Mouse (Mus musculus) inflammation-experienced regulatory T-cells (primary cell): ENCODE results near the gene Igf1. TPM values are rescaled to one million over a fixed set of nuclear protein-coding genes. Genes with fewer than 3 reads are reported as not detected.

Source experiments
- polyA plus RNA-seq, 2 experiments: library from polyadenylated mRNA; unstranded; fragments of 100-300 nt; shearing (Covaris generic); gene quantifications; one replicate each; pipeline ENCODE4 v1.2.1; 2017

Igf1 gene
- 1 to 10 TPM in 1 of 2 experiments, under 1 TPM in 1; 0.74 to 6.0 TPM for polyA plus RNA-seq

DNA sequence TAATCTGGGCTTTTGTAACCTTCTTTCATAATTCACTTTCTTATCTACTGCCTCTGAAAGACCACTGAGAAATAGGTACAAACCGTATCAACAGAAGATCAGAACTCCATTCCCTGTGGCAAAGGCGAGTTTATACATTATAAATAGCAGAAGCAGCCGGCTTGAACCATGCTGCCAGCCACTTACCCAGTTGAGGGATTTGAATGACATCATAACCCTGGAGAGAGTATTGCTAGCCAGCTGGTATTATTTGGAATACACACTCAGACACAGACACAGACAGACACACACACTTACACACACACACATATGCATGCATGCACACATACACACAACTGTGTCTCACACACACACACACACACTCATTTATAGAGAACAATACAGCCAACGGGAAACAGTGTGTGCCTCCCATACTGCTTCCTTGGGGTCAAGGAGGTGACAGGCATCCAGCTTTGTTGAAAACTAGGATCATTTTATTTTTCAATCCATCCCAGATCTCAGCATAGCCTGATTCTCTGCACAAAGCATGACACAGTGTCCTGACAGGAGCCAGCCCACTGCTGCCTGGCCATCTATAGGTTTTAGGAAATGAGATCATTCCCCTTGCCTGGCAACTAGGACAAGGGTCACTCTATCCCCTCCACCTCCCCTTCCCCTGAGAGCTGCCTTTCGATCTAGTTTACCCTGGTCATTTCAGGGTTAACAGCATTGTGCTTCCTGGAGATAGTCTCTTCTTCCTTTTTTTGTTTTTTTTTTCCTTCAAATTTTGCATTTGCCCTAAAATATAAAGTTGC, at the start of gene Igf1:
Gene Igf1 (plus strand): TSS at position 253 of the 794 bp plus-strand sequence.

Other genes starting within 250 kb of the Igf1 start
- gene Pmch, start 232.8 kb downstream of the Igf1 start, polyA plus RNA-seq = 1 to 10 TPM in 1 of 2 experiments, under 1 TPM in 1; 0.33 to 1.5 TPM